Mouse (Mus musculus): ENCODE results near the gene Ptgfrn. TPM values are rescaled to one million over a fixed set of nuclear protein-coding genes. Genes with fewer than 3 reads are reported as not detected.
A peak's percentile ranks its signal among the peaks of the same experiment; 100 is the strongest.

Ptgfrn gene
- polyA plus RNA-seq, 1 experiment from 2014 or later, result 0.68 TPM

DNA sequence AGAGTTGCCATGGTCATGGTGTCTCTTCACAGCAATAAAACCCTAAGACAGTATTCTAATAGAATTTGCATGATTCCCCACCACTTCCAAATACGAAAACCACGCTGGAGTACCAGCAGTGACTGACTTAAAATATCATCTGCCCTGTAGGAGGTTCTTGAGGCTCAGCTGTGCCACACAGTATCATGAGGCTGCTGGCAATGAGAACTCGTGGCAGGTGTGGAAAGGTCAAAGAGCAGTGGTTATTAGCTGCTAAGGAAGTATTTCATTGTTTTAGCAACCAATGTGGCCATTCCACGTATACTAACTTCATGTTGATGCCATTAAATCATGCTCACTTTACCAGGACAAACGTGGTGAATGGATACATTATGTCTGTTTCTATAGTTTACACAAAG, 98.9 kb downstream of the Ptgfrn start:
- no peaks in the 10 kb centered on the region for H3K27me3 ChIP-seq (replicated peaks)
- no peaks in the 10 kb centered on the region for H3K36me3 ChIP-seq
- H3K4me1 ChIP-seq, result 0 out of 2 replicates have a peak, but pooled peaks cover 3% of the 10 kb centered on the region
- no peak overlapping the region for H3K27ac ChIP-seq
- WGBS (ENCODE audit: insufficient replicate concordance), result 56% methylated on average over 5 of the region's 5 CpGs
- no peak for ATAC-seq
- H3K4me2 ChIP-seq, result no peak overlapping the region
- no peak overlapping the region for H3K4me3 ChIP-seq
- no peak overlapping the region for H3K9ac ChIP-seq
- no peaks in the 10 kb centered on the region for H3K9me3 ChIP-seq (replicated peaks)

DNA sequence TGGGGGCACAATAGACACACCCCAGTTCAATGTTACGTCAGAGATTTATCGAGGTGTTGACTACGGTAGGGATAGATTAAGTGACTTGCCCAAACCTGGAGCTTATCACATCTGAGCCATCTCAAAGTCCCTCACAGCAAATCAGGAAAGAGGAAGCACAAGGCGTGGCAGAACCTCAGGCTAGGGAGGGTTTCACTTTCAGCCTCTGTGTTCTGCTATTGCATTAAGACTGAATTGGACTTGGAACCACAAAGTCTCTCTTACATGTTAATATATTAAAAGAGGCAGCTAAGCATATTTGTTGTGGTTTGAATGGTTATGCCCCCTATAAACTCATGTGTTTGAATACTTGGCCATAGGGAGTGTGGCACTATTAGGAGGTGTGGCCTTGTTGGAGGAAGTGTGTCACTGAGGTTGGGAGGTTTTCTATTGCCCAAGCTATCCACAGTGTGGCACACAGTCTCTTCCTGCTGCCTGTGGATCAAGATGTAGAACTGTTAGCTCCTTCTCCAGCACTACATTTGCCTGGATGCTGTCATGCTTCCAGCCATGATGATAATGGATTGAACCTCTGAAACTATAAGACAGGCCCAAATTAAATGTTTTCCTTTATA, 99.4 kb downstream of the Ptgfrn start:
- Histone ChIP-seq H3K9me3 (replicated peaks) (no peaks in the 10 kb centered on the region), H3K4me3 (no peak overlapping the region), H3K4me1 (0 out of 2 replicates have a peak, but pooled peaks cover 3% of the 10 kb centered on the region), H3K9ac (no peak overlapping the region), H3K27ac (no peak overlapping the region), H3K27me3 (replicated peaks) (no peaks in the 10 kb centered on the region), H3K4me2 (no peak overlapping the region), H3K36me3 (no peaks in the 10 kb centered on the region)
- no peak for ATAC-seq
- WGBS (ENCODE audit: insufficient replicate concordance), result 37% methylated on average over 4 of the region's 4 CpGs

DNA sequence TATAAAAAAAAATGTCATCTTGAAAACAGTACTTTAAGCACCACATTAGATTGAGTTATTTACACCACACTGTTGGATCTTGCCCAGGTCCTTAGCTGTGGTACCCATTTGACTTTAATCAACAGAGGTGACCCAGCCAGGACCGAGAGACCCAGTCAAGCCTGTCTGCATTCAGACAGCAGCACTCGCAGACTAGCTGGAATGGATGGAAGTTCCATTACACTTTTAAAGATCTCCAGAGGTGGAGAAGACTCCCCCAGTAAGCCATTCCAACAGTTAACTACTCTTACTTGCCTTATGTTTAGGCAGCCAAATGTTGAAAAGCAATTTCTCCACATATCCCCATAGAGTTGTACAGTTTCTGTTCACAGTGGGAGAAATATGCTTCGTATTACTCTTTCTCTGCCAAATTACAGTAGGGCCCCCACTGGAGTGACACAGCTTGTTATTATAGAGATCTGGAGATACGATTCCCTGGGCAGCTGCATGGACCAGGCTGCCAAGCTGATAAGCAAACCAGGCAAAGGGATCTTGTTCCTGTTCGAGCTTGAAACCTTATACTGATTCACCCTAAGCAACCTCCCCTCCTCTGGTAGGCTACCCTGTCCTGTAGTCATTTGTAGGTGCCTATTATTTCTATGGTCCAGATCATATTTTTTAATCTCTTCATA, 102.8 kb downstream of the Ptgfrn start:
- ATAC-seq, result no peak
- H3K4me2 ChIP-seq, result no peak overlapping the region
- H3K9me3 ChIP-seq (replicated peaks), result no peaks in the 10 kb centered on the region
- 47% methylated on average over 5 of the region's 5 CpGs for WGBS (ENCODE audit: insufficient replicate concordance)
- 0 out of 2 replicates have a peak, but pooled peaks cover 3% of the 10 kb centered on the region for H3K4me1 ChIP-seq
- H3K27ac ChIP-seq, result no peak overlapping the region
- H3K36me3 ChIP-seq, result no peaks in the 10 kb centered on the region
- H3K27me3 ChIP-seq (replicated peaks), result no peaks in the 10 kb centered on the region
- no peak overlapping the region for H3K4me3 ChIP-seq
- H3K9ac ChIP-seq, result no peak overlapping the region

DNA sequence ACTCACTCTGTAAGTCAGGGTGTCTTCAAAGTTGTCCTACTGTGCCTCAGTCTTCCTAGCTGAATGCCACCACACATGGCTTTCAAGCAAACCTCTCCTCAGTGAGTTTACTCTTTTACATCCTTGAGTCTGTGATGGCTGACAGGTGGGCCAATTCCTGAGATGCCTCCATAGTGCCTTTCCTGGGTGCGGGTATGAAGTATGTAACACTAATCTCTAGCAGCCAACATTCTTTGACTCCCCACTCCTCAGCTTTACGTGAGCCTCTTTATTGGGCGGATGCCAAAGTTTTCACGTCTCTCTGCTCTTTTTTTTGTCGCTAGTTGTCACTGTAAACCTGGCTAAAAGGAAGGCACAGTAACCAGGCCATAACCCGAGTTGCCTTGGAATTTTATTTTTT, 104.7 kb downstream of the Ptgfrn start:
- Histone ChIP-seq H3K27ac (no peak overlapping the region), H3K27me3 (replicated peaks) (no peaks in the 10 kb centered on the region), H3K4me3 (no peak overlapping the region), H3K9me3 (replicated peaks) (no peaks in the 10 kb centered on the region), H3K4me2 (no peak overlapping the region), H3K36me3 (no peaks in the 10 kb centered on the region), H3K9ac (no peak overlapping the region), H3K4me1 (0 out of 2 replicates have a peak, but pooled peaks cover 3% of the 10 kb centered on the region)
- no peak for ATAC-seq
- 68% methylated on average over 6 of the region's 6 CpGs for WGBS (ENCODE audit: insufficient replicate concordance)

DNA sequence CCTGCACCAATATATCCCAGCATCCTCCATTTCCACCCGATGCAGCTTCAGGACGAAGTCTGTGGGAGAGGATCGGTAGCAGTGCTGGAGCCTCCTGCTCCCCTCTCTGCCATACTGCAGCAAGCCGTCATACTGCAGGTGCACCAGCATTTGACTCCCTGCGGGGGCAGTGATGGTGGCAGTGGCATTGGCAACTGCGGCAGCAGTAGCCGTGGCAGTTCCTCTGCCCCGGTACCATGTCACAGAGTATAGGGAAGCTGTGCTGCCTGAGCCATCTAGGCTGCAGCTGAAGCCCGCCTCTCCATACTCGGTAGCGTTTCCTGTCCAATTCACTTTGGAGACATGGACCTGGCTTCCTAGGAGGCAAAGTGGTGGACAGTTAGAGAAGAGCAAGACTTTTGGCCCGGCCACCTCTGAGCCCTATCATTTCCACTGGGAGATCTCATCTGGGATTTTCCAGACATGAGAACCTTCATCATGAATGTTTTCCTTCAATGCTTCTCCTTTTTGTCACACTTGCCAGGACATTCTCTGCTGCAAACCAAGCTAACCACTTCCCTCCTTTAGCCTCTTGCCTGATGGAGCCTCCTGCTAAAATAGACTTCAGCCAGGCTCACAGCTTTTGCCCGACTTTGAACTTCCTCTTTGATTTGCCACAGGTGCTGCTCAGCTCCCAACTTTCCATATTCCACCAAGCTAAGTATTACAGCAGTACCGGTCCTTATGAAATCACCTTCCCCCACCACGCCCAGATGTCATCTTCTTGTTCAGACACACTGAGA, 106.3 kb downstream of the Ptgfrn start:
- Histone ChIP-seq H3K4me1 (0 out of 2 replicates have a peak, but pooled peaks cover 3% of the 10 kb centered on the region), H3K9ac (no peak overlapping the region), H3K27me3 (replicated peaks) (no peaks in the 10 kb centered on the region), H3K4me2 (no peak overlapping the region), H3K9me3 (replicated peaks) (no peaks in the 10 kb centered on the region), H3K36me3 (no peaks in the 10 kb centered on the region), H3K27ac (no peak overlapping the region), H3K4me3 (no peak overlapping the region)
- no peak for ATAC-seq
- 36% methylated on average over 15 of the region's 15 CpGs for WGBS (ENCODE audit: insufficient replicate concordance)

DNA sequence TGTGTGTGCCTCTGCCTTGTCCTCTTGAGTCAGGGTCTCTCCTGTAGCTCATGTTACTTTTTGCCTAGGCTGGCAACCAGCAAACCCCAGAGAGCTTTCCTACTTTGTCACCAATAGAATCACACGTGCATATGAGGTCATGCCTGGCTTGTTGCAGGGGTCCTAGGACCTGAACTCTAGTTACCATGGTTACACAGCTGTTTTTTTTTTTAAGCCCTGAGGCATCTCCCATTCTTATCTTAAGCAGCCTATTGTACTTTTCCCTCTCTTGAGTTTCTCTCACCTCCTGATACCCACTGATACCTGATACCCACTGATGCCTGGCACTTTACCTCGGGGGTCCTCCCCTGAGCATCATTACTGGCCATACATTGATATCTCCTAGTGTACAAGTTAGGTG, 110.3 kb downstream of the Ptgfrn start:
- Histone ChIP-seq H3K27me3 (replicated peaks) (no peaks in the 10 kb centered on the region), H3K27ac (no peak overlapping the region), H3K4me2 (no peak overlapping the region), H3K4me3 (no peak overlapping the region), H3K36me3 (no peaks in the 10 kb centered on the region), H3K4me1 (no peaks in the 10 kb centered on the region), H3K9me3 (replicated peaks) (no peaks in the 10 kb centered on the region), H3K9ac (no peak overlapping the region)
- 23% methylated on average over 2 of the region's 2 CpGs for WGBS (ENCODE audit: insufficient replicate concordance)
- ATAC-seq, result no peak

DNA sequence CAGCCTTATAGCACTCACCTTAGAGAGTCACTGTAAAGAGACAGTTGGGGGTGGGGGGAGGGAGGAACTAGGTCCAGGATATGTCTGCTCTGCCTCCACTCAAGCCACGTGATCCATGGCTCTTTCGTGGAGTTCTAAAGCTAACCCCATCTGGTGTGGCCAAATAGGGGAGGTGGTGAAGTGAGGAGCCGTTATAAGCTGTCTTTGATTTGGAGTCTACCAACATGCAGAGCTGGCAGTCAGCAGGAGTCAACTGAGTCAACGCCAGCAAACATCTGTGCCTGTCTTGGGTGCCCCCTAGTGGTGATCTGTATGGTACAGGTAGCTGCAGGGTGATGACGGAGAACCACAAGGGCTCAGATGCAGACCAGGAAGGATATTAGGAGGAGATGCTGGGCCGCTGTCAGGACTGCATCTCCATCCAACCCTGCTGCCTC, 111.2 kb downstream of the Ptgfrn start:
- Histone ChIP-seq H3K27me3 (replicated peaks) (no peaks in the 10 kb centered on the region), H3K9me3 (replicated peaks) (no peaks in the 10 kb centered on the region), H3K4me2 (no peak overlapping the region), H3K4me3 (no peak overlapping the region), H3K9ac (no peak overlapping the region), H3K36me3 (no peaks in the 10 kb centered on the region), H3K27ac (no peak overlapping the region), H3K4me1 (no peaks in the 10 kb centered on the region)
- ATAC-seq, result peak; percentile 52; the same call in 1 of the 2 replicates
- 9% methylated on average over 6 of the region's 6 CpGs for WGBS (ENCODE audit: insufficient replicate concordance)

DNA sequence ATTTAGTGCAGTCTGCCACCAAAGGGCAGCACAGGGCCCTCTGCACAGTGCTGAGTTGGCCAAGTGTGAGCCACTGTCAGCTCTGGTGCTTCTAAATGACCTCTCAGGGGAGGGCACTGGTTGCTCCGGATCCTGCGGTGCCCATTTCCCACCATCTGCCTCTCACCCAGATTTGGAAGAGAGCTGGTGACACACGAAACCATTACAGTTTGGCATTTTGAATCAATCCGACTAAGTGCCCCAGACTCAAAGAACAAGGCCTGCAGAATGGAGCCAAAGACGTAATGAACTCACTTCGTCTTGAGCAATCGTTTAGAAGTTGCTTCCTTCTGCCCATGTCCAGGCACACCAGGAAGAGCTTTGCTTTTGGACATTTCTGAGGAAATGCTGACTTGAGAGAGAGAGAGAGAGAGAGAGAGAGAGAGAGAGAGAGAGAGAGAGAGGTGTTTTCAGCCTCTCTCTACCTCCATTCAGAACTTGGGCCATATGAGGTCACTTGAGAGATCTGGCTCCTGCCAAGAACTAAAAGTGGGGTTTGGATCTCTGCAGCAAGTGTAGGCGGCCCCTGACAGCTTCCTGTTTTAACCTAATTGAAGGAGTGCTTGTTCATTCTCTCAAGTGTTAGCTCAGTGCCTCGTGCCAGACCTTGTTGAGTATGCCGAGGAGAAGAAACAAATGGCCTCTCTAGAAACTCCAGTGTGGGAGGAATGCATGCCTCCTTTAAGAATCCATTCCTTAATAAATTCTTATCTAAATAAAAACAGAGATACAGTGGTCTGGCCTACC, 112.1 kb downstream of the Ptgfrn start:
- H3K4me2 ChIP-seq, result no peak overlapping the region
- no peak overlapping the region for H3K27ac ChIP-seq
- no peaks in the 10 kb centered on the region for H3K36me3 ChIP-seq
- H3K9ac ChIP-seq, result no peak overlapping the region
- 58% methylated on average over 10 of the region's 10 CpGs for WGBS (ENCODE audit: insufficient replicate concordance)
- H3K4me1 ChIP-seq, result no peaks in the 10 kb centered on the region
- no peak overlapping the region for H3K4me3 ChIP-seq
- no peak for ATAC-seq
- no peaks in the 10 kb centered on the region for H3K27me3 ChIP-seq (replicated peaks)
- H3K9me3 ChIP-seq (replicated peaks), result no peaks in the 10 kb centered on the region

DNA sequence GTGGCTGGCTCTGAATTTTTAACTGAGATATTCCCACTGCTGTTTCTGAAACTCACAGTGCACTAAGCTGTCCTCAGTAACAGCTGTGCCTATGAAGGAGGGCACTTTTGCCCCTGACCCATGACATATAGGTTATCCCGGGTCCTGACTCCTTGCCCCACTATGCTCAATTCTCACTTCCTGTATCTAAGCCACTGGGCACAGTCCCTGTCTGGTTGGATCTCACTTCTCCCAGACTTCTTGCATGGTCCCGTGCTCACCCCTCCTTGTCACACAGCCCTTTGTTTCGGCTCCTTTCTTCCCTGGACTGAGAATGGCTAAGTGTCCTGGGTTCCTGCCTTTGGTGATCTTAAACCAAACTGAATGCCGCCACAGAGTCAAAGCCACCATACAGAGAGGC, 115.8 kb downstream of the Ptgfrn start:
- H3K4me3 ChIP-seq, result no peak overlapping the region
- H3K9ac ChIP-seq, result no peak overlapping the region
- no peaks in the 10 kb centered on the region for H3K9me3 ChIP-seq (replicated peaks)
- no peaks in the 10 kb centered on the region for H3K4me1 ChIP-seq
- ATAC-seq, result no peak
- no peak overlapping the region for H3K27ac ChIP-seq
- no peaks in the 10 kb centered on the region for H3K36me3 ChIP-seq
- no peak overlapping the region for H3K4me2 ChIP-seq
- 62% methylated on average over 4 of the region's 4 CpGs for WGBS (ENCODE audit: insufficient replicate concordance)
- H3K27me3 ChIP-seq (replicated peaks), result no peaks in the 10 kb centered on the region

DNA sequence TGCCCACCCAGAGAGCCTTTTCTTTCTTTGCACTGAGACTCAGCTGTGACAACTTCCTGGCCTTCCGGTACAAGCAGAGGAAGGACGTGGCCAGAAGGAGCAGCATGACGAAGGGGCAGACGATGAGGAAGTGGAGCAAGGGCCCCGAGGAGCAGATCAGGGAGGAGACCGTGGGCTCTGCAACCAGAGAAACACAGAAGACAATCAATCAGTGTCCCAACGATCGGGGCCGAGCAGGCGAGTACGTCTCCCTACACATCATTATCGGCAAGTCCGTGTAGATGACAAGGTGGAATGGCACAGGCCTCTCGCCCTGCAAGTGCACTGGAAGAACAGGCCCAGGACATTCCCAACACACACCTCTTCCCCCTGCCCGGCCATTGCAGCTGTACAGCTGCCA, 116.4 kb downstream of the Ptgfrn start:
- no peak overlapping the region for H3K27ac ChIP-seq

DNA sequence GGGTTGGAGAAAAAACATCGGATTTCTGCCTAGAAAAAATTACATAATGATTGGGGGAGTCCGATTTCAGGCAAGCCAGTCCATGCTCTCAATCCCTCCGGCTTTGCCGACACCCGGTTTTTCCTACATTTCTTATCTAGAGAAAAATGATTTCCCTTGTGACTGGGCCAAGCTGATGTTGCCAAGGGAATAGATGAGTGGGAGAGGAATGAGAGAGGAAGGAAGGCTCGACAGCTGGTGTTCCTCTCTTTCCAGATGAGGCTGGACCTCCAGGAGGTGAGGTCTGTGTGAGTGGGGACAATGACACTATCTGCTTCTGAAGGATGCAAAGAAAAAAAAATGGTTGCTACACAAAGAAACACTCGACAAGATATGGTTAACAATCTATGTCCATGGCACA, 116.9 kb downstream of the Ptgfrn start:
- no peak overlapping the region for H3K4me2 ChIP-seq
- H3K4me3 ChIP-seq, result no peak overlapping the region
- 63% methylated on average over 7 of the region's 7 CpGs for WGBS (ENCODE audit: insufficient replicate concordance)
- H3K9me3 ChIP-seq (replicated peaks), result no peaks in the 10 kb centered on the region
- H3K36me3 ChIP-seq, result no peaks in the 10 kb centered on the region
- no peaks in the 10 kb centered on the region for H3K4me1 ChIP-seq
- H3K9ac ChIP-seq, result no peak overlapping the region
- ATAC-seq, result no peak
- H3K27ac ChIP-seq, result no peak overlapping the region
- H3K27me3 ChIP-seq (replicated peaks), result no peaks in the 10 kb centered on the region

More for the DNA sequence above, 116.4 kb downstream of the Ptgfrn start:
- Histone ChIP-seq H3K9ac (no peak overlapping the region), H3K9me3 (replicated peaks) (no peaks in the 10 kb centered on the region), H3K27me3 (replicated peaks) (no peaks in the 10 kb centered on the region), H3K4me3 (no peak overlapping the region), H3K4me2 (no peak overlapping the region), H3K36me3 (no peaks in the 10 kb centered on the region), H3K4me1 (no peaks in the 10 kb centered on the region)
- no peak for ATAC-seq
- WGBS (ENCODE audit: insufficient replicate concordance), result 25% methylated on average over 15 of the region's 15 CpGs
